Mouse (Mus musculus) midbrain, embryonic 10.5 days (tissue): ENCODE results near the gene Aff3. TPM values are rescaled to one million over a fixed set of nuclear protein-coding genes. Genes with fewer than 3 reads are reported as not detected.

Source experiments
- DNase-seq: peaks from one replicate; pipeline ENCODE4 v3.0.0-alpha.2; 2017; ENCODE audit warnings: low spot score
- H3K27ac ChIP-seq: fragments of 300-500 bp; sonication (generic); replicated peaks from 2 replicates; pipeline ENCODE4 v1.5.1; 2016; ENCODE audit warnings: mild to moderate bottlenecking
- H3K27me3 ChIP-seq: fragments of 300-500 bp; sonication (generic); 2 replicates; pipeline ENCODE4 v1.6.1; 2016; ENCODE audit warnings: low read depth, mild to moderate bottlenecking; ENCODE audit not compliant: poor library complexity, severe bottlenecking
- H3K36me3 ChIP-seq: fragments of 300-500 bp; sonication (generic); 2 replicates; pipeline ENCODE4 v1.6.1; 2016; ENCODE audit warnings: mild to moderate bottlenecking, moderate library complexity
- H3K4me1 ChIP-seq: fragments of 300-500 bp; sonication (generic); 2 replicates; pipeline ENCODE4 v1.6.1; 2016
- H3K4me3 ChIP-seq: fragments of 300-500 bp; sonication (generic); 2 replicates; pipeline ENCODE4 v1.5.1; 2016; ENCODE audit warnings: mild to moderate bottlenecking, moderate library complexity
- H3K9me3 ChIP-seq: fragments of 300-500 bp; sonication (generic); replicated peaks from 2 replicates; pipeline ENCODE4 v1.6.1; 2016; ENCODE audit warnings: mild to moderate bottlenecking
- WGBS: fragments of 180-500 bp; shearing (Covaris S2); methylation state at CpG from one replicate; pipeline ENCODE4 v1.1.7; 2016; 5-methylcytosine and 5-hydroxymethylcytosine counted together
- polyA plus RNA-seq: library from polyadenylated mRNA; unstranded; fragments of >200 nt; fragmentation: Nextera tagmentation; extraction: Ambion mirVana; gene quantifications from 2 replicates; pipeline ENCODE4 v1.2.1, GENCODE M21; 2016

Gene Aff3
- polyA plus RNA-seq, 1 experiment from 2014 or later: 3.0 TPM

DNA sequence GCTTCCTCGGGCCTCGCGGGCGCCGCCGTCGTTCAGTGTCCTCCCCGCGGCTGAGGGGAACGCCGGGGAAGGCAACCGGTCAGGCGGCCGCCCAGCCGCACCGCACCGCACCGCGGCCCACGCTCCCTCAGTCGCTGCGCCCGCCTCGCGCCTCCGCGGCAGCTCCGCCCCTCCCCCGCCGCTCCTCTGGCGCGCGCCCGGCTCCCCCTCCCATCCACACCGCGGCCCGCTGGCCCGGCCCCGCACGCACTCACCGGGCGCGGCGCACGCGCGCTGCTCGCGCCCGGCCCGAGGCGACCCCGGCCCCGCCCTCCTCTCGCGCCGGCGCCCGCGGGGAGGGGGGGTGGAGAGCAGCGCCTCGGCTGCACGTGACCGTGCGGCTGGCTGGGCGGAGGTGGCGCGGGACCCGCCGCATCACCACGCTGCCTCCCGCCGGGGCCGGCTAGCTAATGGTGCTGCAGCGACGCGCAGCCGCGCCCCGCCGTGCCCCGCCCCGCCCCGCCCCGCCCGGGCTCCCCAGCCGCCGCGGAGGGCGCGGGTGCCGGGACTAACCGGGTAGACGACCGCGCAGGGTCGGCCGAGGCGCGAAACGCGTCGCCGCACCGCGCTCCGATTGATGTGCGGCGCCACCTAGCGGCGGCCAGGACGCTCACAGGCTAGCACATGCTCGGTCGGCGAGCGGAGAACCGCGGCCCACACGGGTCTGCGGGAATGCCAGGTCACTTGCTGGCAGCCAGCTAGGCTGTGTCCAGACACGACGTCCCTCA, 535.1 kb downstream of the Aff3 start, which contains the start of gene Rev1:
Gene Rev1, minus strand, starts transcription at position 301 of the 767 bp plus-strand sequence.
- H3K4me1 ChIP-seq: peaks cover 37% of the 10 kb centered on the region
- H3K9me3 ChIP-seq: no peaks in the 10 kb centered on the region
- peak within 1 kb of the TSS; percentile 98 for H3K27ac ChIP-seq
- H3K27me3 ChIP-seq: no peaks in the 10 kb centered on the region
- no peaks in the 10 kb centered on the region for H3K36me3 ChIP-seq
- WGBS: under 1% methylated on average over 98 of the region's 122 CpGs
- DNase-seq: peak; percentile 93
- H3K4me3 ChIP-seq: peak within 1 kb of the TSS; percentile 91

- DNase-seq: peak; percentile 60
- no peaks in the 10 kb centered on the region for H3K9me3 ChIP-seq
- H3K4me3 ChIP-seq: peak overlapping the region; percentile 91
- H3K27ac ChIP-seq: peak overlapping the region; percentile 98
- under 1% methylated on average over 51 of the region's 68 CpGs for WGBS
- H3K36me3 ChIP-seq: no peaks in the 10 kb centered on the region
- H3K27me3 ChIP-seq: no peaks in the 10 kb centered on the region
- peaks cover 37% of the 10 kb centered on the region for H3K4me1 ChIP-seq
Observed at GRCm38 (mm10) chr1:38128919-38129436, 535.8 kb downstream of the Aff3 start.

Other genes with a start within 250 kb of the Aff3 start
- 2.2 and 3.0 TPM in 2 replicates for gene Lonrf2, start 171.8 kb upstream of the Aff3 start, polyA plus RNA-seq
- 12.6 and 17.0 TPM in 2 replicates for gene Chst10, start 233.2 kb upstream of the Aff3 start, polyA plus RNA-seq